Mouse (Mus musculus): ENCODE results near the gene Aspdh.

Aspdh gene

DNA sequence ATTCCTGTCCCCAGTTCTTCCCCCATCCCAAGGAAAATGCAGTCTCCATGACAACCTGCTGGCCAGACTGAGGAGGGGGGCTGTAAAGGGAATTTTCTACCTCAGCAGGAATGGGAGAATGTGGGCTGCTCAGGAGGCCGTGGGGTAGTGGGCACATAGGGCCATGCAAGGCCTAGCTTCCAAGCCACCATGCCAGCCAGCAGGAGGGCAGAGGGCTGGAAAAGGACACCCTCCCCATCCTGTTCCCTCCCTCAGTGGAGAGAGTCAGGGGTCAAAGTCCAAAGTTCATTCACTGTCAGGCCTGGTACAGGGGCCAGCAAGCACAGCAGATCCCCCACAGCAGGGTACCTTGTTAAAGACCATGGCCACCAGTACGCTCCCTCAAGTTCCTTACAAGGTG lies at the start of gene Aspdh:
TSS of gene Aspdh (plus strand) at position 281 of the 400 bp plus-strand sequence.
- DNase-seq: no peak

DNA sequence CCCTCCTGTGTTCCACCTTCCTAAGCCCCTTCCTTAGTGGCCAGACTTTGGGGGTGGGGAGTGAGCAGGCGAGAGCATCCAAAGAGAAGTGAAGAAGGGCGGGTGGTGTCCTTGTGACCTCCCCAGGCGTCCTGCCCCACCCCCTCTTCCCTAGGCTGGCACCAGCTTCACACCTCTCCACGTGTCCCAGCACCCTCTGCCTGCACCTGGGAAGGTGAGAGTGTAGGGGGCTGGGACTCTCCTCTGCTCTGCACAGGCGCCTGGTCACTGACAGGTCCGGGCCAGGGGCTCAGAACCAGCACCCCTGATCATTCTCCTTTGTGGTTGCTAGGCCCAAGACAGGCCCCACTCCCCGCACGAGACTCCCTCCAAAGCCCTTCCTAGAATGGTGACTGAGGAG lies 37.5 kb upstream of the Aspdh start:
- DNase-seq: no peak

DNA sequence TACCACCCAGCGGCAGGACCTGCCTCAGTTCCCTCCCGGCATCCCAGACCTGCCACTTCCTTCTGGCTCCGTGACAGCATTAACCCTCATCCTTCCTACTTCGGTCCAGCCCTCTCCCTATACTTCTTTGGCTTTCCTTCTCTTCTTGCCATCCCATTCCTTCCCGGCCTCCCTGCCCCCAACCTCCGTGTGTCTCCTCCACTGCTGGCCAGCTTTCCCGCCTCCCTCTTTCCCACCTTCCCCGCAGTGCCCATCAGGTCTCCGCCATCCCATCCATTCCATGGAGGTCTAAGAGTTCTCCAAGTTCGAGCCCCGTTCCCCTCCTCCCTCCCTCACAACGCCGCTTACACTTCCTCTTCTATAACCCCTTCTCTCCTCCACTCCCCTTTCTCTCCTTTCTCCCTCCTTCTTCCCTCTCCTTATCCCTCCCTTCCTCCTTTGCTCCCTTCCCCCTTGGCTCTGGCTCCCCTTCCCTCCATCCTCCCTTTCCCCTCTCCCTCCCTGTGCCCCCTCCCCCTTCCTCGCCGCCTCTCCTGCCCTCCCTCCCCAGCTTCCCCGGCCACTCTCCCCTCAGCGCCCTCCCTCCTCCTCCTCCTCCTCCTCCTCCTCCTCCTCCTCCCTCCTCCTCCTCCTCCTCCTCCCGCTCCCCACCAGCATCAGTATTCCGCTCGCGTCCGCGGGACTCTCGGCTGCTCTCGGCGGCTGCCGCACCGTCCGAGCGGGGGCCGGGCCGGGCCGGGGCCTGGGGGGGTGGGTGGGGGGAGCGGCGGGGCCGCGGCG lies 36.8 kb upstream of the Aspdh start:
- no peak for DNase-seq

DNA sequence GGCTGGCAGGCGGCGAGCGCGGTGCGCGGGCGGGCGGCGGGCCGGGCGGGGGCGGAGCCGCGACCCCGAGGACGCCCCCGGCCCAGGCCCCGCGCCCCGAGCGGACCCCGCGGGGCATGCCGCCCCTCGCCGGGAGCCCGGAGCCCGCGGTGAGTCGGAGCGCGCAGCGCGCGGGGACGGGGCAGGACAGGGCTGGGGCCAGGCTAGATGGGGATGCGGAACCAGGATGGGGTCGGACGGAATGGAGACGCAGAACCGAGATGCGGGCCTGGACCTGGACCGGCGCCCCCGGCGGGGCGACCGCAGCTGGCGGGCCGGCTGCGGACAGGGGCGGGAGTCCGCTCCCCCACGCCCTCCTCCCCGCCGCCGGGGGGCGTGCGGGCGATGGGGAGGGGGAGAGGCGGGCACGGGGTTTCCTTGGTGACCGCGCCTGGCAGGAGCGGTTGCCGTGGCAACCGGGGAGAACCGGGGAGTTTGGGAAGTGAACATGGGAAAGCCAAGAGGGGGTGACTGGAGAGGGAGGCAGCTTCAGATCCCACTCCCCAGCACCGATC lies 36.1 kb upstream of the Aspdh start, which contains the start of gene Lrrc4b:
TSS of gene Lrrc4b (plus strand) at position 51 of the 554 bp plus-strand sequence.
- DNase-seq: no peak

DNA sequence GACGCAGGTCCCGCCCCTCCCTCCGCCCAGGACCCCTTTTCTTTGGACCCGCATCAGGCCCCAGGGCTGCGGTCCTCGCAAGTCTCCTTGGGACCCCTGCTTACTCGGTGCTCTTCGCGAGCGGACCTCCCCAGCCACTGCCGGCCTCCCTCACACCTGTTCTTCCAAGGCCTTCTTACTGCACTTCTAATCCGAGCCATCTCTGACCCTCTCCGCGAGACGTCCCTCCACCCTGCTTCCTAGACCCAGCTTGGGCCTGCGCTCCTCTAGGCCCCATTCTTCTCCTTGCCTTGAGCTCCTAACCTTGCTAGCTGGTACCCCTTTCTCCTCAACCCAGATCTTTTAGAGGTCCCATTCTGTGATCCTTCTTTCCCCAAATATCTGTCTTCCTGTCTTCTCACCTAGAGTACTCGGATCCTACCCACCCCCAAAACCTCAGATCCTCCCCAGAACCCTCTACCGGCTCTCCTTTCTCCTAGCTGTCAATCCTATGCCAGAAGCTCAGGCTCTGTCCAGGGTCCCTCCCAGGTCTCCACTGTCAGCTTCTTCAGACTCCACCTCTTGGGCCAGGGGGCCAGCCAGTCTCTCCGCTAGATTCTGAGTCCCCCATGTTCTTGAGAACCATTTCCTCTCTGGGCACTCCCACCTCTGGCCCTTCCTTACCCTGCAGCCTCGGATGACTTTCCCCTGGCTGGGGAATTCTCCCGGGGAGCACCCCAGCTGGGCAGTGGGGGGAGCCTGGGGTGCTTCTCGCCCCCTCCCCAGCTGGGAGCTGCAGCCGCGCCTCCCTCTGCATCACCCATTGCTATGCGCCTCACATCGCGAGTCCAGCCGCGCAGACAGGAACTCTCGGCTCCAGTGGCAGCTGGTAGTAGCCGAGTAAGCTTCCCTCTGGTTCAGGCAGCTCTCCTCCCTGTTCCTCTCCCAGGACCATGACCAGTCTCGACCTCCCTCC lies 35.4 kb upstream of the Aspdh start:
- DNase-seq: no peak

DNA sequence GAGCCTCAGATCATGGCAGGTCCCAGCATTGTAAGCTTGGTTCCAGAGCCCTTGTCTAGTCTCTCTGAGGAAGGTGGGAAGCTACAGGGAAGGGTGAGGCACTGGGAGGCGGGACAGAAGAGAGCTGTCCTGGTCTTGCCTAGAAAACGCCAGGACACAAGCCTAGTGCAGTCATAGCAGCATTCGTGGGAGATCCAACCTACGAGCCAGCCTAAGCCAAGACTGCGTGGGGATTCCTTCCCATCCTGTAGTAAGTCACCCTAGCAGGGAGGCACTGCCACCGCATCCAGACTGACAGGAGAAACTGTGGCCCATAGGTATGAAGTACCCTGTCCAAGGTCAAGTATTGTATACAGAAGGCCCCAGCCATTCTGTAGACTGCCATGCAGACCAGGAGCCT lies 32.6 kb upstream of the Aspdh start:
- DNase-seq: no peak

DNA sequence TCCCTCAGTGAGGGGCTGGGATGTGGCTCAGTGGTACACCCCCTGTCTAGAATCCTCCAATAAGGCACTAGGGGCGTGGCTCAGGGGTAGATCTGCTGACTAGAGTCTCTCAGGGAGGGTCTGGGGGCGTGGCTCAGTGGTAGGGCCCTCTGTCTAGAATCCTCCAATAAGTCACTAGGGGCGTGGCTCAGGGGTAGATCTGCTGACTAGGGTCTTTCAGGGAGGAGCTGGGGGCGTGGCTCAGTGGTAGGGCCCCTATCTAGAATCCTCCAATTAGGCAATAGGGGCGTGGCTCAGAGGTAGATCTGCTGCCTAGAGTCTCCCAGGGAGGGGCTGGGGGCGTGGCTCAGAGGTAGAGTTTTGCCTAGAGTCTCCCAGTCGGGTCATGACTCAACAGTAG lies 31.8 kb upstream of the Aspdh start:
- no peak for DNase-seq

DNA sequence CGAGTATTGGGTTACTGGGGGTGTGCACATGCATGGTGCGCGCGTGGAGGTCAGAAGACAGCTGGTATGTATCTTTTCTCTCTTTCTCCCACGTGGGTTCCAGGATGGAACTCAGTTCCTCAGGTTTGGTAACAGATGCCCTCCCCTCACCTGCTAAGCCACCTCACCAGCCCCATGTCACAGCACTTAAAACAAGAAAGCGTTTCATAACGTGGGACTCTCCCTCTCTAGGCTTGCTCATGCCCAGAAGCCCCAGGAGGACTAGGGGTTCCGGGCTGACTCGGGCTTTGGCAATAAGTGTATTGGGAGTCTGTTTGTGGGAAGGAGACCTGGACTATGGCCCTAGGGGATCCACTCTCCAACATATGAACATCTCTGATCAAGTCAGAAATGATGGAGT lies 31.1 kb upstream of the Aspdh start:
- DNase-seq: no peak

DNA sequence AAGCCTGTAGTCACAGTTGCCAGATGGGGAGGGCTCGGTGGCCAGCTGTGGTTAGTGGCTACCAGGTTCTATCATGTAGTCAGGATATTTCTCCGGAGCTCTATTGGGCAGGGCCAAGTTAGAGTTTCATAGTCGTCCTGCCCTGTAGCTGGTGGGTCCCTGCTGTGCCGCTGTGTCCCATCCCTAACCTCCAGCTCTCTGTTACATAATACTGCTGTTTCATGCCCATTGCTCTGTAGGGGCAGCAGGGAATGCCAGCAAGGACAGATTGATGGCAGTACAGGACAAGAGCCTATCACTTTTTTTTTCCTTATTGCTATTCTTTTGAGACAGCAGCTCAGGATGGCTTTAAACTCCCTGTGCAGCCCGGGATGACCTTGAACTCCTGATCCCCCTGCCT lies 29.4 kb upstream of the Aspdh start:
- no peak for DNase-seq

DNA sequence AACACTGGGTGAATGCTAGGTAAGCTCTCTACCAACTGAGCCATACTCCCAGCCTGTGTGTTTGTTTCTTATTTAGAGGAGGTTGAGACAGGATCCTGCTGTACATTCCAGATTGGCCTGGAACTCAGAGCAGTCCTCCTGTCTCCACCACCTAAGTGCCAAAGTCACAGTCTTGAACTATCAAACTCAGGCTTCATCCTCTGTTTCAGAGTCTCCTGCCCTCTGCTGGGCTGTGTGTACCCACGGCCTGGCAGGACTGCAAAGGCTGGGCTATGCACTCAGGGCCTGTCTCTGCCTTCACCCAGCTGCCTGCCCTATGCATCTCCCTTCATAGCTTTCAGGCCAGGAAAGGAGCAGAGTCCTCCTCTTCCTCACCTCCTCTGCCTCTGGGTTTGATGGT lies 28.9 kb upstream of the Aspdh start:
- DNase-seq: no peak

DNA sequence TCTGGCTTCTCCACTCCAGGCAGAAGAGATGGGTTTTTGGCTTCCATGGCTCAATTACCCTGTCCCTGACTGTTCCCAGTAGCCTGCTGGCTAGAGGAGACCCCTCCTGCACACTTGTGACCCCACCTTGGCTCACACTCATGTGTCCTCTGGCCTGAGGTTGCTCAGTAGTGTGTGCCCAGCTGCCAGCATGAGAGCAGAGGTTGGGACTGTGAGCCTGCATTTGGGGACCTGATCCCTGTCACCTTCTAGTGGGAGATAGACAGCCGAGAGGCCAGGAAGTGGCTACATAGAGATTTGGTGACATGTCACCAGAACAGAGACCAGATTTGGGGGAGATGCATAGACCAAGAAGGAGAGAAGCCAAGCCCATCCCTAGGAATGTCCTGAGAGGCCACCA lies 28.0 kb upstream of the Aspdh start:
- no peak for DNase-seq

DNA sequence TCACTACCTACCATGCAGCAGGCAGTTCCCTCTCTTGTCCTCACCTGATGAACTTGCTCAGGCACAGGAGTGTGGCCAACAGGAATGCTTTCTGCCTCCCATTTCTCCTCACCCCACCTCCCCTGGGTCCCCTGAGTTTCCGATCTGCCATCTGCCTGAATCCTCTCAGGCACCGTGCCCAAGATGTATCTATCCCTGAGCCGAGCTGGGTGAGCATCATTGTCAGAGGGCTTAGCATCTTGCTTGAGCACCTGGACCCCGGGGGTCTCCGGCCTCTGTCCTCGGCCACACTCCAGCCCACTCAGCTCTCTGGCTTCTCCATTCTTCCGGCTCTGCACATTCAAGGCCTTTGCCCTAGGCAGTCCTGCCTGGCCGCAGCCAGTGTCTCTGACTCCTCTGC lies 27.3 kb upstream of the Aspdh start:
- no peak for DNase-seq

DNA sequence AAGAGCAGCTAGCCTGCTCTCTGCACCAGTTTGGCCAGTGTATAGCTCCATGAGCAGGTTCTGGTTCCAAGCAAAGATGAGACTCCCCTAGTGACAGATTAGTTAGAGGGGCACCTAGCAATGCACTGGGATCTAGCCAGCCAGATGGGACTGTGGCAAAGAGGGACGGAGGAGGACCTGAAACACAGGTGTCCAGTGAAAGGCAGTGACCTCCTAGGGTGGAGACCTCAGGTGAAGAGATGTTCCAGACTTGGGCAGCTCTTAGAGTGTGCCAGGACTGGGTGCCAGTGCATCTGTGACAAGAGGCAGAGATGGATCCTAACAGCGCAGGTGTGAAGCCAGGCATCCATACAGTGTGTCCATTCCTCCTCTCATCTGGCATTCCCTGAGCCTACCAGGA lies 25.5 kb upstream of the Aspdh start:
- no peak for DNase-seq

DNA sequence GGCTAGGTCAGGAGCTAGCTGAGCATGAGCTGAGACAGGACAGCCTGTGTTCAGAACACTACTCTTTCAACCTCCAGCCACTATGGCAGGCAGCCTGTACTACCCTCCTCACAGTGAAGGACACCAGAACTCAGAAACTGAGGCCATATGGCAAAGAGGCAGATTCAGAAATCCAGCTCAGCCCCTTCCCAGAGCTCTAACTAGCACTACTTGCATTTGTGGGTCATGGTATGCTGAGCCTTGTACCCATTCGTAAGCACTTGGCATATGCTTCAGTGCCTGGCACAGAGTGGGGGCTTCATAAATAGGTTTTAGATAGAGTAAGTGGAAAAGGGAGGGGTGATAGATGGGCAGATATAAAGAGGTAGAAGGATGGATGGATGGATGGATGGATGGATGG lies 24.7 kb upstream of the Aspdh start:
- no peak for DNase-seq

DNA sequence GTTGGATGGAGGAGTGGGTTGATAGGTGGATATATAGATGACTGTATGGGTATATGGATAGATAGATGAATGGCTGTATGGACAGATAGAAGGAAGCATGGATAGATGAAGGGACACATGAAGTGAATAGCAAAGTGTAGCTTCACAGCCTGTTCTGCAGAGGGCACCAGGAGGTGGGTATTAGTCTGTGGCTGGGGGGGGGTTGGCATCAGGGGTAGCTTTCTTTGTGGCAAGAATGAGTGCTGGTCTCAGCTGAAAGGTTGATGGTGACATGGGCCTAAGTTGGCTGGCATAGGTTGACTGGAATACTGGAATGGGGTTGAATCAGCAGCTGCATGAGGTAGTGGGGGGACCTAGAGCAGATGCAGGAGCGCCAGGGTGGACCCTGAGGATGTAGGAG lies 24.0 kb upstream of the Aspdh start:
- DNase-seq: no peak

DNA sequence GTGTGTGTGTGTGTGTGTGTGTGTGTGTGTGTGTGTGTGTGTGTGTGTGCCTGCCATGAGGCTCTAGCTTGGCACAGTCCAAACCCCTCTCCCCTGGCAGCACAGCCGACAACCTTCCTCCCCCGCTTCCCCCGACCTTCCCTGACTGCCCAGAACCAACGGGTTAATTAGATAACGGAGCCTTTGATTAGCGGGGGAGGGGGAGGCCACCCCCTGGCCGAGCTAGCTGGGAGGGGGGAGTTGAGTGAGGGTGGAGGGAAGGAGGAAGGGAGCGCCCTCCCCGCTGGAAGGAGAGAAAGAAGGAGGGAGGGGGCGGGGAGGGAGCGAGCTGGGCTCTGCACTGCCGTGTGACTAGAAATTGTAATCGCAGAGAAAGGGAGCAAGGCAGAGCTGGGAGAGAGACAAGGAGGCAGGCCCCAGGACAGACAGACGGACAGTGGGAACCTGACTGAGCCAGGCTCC lies 23.5 kb upstream of the Aspdh start:
- DNase-seq: no peak

DNA sequence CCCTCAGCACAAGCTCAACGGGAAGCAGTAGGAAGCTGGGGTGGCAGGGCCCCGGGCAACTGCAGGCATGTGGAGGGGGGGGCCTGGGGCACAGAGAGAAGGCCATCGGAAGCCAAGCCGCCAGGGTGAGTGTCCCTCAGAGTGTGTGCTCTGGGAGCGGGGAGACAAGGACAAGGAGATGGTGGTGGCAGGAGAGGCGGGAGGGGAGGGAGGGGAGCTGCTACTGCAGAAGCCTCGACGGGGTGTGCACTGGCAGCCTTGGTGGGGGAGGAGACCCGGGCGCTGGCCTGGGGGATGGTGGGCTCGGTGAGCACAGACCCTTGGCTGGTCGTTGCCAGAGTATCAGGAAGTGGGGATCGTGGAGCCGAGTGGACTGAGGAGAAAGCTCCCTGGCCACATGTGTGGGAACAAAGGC lies 22.8 kb upstream of the Aspdh start:
- DNase-seq: no peak

DNA sequence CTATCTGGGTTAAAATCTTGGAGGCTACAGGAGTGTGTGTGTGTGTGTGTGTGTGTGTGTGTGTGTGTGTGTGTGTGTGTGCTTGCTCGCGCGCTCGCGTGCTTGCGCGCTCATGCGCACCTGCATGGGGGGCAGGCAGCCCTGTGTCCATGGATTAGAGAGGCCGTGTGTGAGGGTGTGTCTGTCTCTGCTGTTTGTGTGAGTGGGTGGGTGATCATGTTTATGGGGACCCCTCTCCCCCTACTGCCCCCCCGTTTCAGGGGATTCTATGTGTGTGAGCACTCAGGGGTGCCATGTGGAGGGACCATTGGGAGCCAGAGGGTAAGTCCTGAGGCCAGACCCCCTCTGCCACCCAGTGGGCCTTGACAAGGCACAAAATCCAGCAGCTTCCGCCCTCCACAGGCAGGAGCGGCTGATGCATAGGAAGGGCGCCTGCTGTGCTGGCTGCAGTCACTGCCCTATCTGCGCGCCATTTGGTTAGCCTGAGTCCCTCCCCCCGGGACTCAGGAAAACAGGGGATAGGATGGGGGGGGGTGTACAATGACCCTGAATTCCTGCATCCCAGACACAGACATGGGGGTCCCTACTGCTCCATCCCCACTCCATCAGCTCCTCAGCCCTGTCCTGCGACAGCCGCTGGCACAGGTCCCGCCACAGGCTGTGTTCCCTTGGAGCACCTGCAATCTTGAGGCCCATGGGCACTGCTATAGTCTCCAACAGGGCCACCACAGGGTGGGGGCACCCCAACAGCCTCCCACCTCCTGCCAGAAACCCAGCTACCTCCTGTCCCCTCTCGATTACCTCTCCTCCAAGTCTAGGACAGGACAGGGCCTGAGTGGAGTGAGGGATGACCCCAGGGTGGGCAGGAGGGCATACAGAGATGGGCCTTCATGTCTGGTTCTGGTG lies 21.7 kb upstream of the Aspdh start:
- no peak for DNase-seq

DNA sequence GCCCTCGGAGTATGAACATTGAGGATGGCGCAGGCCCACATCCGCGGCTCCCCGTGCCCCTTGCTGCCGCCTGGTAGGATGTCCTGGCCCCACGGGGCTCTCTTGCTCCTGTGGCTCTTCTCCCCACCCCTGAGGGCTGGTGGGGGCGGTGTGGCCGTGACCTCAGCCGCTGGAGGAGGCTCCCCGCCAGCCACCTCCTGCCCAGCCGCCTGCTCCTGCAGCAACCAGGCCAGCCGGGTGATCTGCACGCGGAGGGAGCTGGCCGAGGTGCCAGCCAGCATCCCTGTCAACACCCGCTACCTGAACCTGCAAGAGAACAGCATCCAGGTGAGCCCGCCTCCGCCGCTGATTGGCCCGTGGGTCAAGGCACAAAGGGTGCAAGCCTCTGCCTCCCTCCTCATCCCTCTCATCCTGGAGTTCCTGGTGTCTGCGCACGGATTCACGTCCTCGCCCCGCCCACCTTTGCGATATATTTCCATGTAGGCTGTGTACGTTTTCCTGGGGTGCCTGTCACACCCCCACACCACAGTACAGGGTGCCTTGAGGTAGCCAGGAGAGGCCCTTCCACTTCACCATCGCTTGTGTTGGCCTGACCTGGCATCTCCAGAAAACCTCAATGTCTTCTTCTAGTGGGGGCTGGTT lies 20.2 kb upstream of the Aspdh start:
- DNase-seq: no peak

DNA sequence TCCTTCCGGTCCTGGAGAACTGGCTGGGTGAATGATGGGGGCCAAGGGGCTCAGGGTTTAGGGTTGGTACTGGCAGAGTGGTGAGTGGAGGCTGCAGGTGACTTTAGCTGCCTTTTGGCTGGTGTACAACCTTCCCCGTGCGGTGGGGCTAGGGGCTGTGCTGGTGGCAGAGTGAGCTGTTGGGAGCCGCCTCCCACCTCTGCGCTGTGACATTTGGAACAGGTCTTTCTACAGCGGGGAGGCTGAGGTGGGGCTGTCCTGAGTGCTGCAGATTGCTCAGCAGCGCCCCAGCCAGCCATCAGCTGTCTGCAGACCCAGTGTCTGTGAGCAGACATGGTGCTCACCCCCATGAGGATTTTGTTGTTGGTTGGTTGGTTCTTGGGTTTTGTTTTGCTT lies 19.7 kb upstream of the Aspdh start:
- DNase-seq: no peak

DNA sequence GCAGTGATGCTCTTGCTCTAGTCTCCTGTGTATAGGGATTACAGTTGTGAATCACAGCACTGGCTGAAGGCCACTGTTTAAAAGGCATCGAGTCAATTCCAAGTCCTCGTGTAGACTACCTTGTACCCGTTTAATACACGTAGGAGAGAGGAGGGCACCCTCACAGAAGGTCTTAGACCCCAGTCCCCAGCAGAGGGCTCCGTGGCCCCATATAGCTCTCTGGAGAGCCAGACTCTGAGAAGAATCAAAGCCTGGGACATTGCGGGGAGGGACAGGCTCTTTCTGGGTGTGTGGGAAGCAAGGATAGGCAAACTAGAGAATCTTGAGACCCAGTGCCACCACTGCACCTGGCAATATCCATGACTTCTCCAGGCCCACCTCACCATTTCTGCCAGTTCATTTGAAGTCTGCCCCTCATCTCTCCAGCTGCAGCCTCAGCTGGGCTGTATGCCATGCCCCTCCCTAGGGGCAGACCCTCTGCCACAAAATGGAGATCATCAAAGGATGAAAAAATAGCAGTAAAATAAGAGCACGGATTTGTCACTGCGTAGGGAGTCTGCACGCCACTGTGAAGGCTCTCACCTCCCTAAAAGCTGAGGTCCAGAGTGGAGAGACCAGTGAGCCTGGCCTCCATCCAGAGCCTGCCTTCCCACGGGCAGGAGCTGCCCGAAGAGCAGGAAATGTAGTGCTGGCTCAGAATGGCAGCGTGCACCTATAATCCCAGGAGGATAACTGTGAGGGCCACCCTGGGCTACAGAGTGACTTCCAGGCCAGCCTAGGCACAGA lies 18.9 kb upstream of the Aspdh start:
- DNase-seq: no peak
